Comparison of ENCODE assay signal across 9 mouse cellular contexts in genomic region chr7:34938636-34939261, GRCm38 (mm10). TPM values are rescaled to one million over a fixed set of nuclear protein-coding genes. Genes with fewer than 3 reads are reported as not detected.
DNase-seq lines count a peak whose midpoint lies in the region; ATAC-seq and TF ChIP-seq lines count a peak whose summit lies in the region.
"Had no signal": no experiment of that assay in that cellular context is flagged by ENCODE, and none has a peak within 500 bp of the region (broad histone marks: within the 10 kb centered on the region; RNA-seq: fewer than 3 reads in every experiment).

No protein-coding gene starts in this region.

- 44% methylated on average over 6 of the region's 7 CpGs for WGBS in intestine, embryonic 14.5 days
- WGBS in intestine, embryonic 16.5 days, result 54% methylated on average over 7 of the region's 7 CpGs
- 33% methylated on average over 7 of the region's 7 CpGs for WGBS in embryonic facial prominence, embryonic 11.5 days
- WGBS in hindbrain, embryonic 15.5 days, result 26% methylated on average over 7 of the region's 7 CpGs
- WGBS in neural tube, embryonic 11.5 days, result 23% methylated on average over 7 of the region's 7 CpGs
- 87% methylated on average over 7 of the region's 7 CpGs for WGBS in liver, postnatal 0 days (ENCODE audit: insufficient replicate concordance)

- H3K4me1 ChIP-seq in intestine, embryonic 14.5 days (replicated peaks; ENCODE audit: control insufficient read depth, insufficient read depth, low read length), result peaks cover 11% of the 10 kb centered on the region
- H3K4me1 ChIP-seq in intestine, embryonic 16.5 days (ENCODE audit: control insufficient read depth, insufficient read depth, low read length), result peaks cover 5% of the 10 kb centered on the region; the same call in 1 of the 2 replicates
- H3K4me1 ChIP-seq in embryonic facial prominence, embryonic 11.5 days (ENCODE audit: control insufficient read depth, insufficient read depth, low read length), result peaks cover 5% of the 10 kb centered on the region
- peaks cover 33% of the 10 kb centered on the region for H3K4me1 ChIP-seq in hindbrain, embryonic 15.5 days (replicated peaks)
- H3K4me1 ChIP-seq in neural tube, embryonic 11.5 days (ENCODE audit: control insufficient read depth, insufficient read depth, low read length), result peaks cover 24% of the 10 kb centered on the region
- H3K4me1 ChIP-seq in liver, postnatal 0 days (ENCODE audit: insufficient read depth), result no peaks in the 10 kb centered on the region

- H3K27me3 ChIP-seq in intestine, embryonic 14.5 days (replicated peaks; ENCODE audit: control insufficient read depth, insufficient read depth, low read length), result no peaks in the 10 kb centered on the region
- H3K27me3 ChIP-seq in intestine, embryonic 16.5 days (replicated peaks; ENCODE audit: control insufficient read depth, insufficient read depth, low read length), result no peaks in the 10 kb centered on the region
- H3K27me3 ChIP-seq in embryonic facial prominence, embryonic 11.5 days (ENCODE audit: control insufficient read depth, insufficient read depth, low read length), result no peaks in the 10 kb centered on the region
- H3K27me3 ChIP-seq in hindbrain, embryonic 15.5 days, result no peaks in the 10 kb centered on the region
- H3K27me3 ChIP-seq in neural tube, embryonic 11.5 days (ENCODE audit: control insufficient read depth, insufficient read depth, low read length), result no peaks in the 10 kb centered on the region
- no peaks in the 10 kb centered on the region for H3K27me3 ChIP-seq in liver, postnatal 0 days (ENCODE audit: insufficient read depth, low read length)

- H3K4me2 ChIP-seq in intestine, embryonic 14.5 days (ENCODE audit: low read length), result no peak overlapping the region
- no peak overlapping the region for H3K4me2 ChIP-seq in intestine, embryonic 16.5 days (ENCODE audit: low read depth, low read length)
- H3K4me2 ChIP-seq in embryonic facial prominence, embryonic 11.5 days (ENCODE audit: low read depth, low read length), result no peak overlapping the region
- H3K4me2 ChIP-seq in hindbrain, embryonic 15.5 days, result no peak overlapping the region
- no peak overlapping the region for H3K4me2 ChIP-seq in neural tube, embryonic 11.5 days (ENCODE audit: low read depth)
- H3K4me2 ChIP-seq in liver, postnatal 0 days (ENCODE audit: low read depth, low read length), result no peak overlapping the region

- no peak overlapping the region for H3K4me3 ChIP-seq in intestine, embryonic 14.5 days (ENCODE audit: low read depth, low read length)
- no peak overlapping the region for H3K4me3 ChIP-seq in intestine, embryonic 16.5 days (ENCODE audit: low read length)
- no peak overlapping the region for H3K4me3 ChIP-seq in embryonic facial prominence, embryonic 11.5 days (ENCODE audit: low read depth, low read length)
- no peak overlapping the region for H3K4me3 ChIP-seq in hindbrain, embryonic 15.5 days
- H3K4me3 ChIP-seq in neural tube, embryonic 11.5 days (ENCODE audit: low read depth, low read length), result no peak overlapping the region
- no peak overlapping the region for H3K4me3 ChIP-seq in liver, postnatal 0 days (ENCODE audit: low read depth, low read length)
- H3K4me3 ChIP-seq: left cerebral cortex, adult 2 months had no signal

- H3K9ac ChIP-seq in intestine, embryonic 14.5 days (ENCODE audit: low read length), result no peak overlapping the region
- no peak overlapping the region for H3K9ac ChIP-seq in intestine, embryonic 16.5 days (ENCODE audit: low read depth, low read length)
- peak overlapping the region; percentile 1; the same call in 1 of the 2 replicates for H3K9ac ChIP-seq in embryonic facial prominence, embryonic 11.5 days (replicated peaks; ENCODE audit: low read length)
- no peak overlapping the region for H3K9ac ChIP-seq in hindbrain, embryonic 15.5 days
- H3K9ac ChIP-seq in neural tube, embryonic 11.5 days (ENCODE audit: low read length), result no peak overlapping the region
- H3K9ac ChIP-seq in liver, postnatal 0 days (replicated peaks), result no peak overlapping the region

- DNase-seq in intestine, embryonic 14.5 days (ENCODE audit: low spot score), result no peak
- DNase-seq in embryonic facial prominence, embryonic 11.5 days (ENCODE audit: low spot score), result peak; percentile 28
- peak; percentile 47 for DNase-seq in neural tube, embryonic 11.5 days (ENCODE audit: low spot score)
- DNase-seq in urinary bladder, postnatal 36 days (ENCODE audit: low spot score in 2 of 2), result no peak
- no peak for DNase-seq in cerebellum, adult 9-11 months
- DNase-seq in liver, postnatal 0 days, result no peak

- ATAC-seq in intestine, embryonic 14.5 days (replicated peaks; ENCODE audit: low FRiP score, low TSS enrichment, low read depth), result no peak
- ATAC-seq in intestine, embryonic 16.5 days, result no peak; the same call in 1 of the 2 replicates
- peak; percentile 60 for ATAC-seq in embryonic facial prominence, embryonic 11.5 days (replicated peaks; ENCODE audit: insufficient number of reproducible peaks, low FRiP score, low TSS enrichment, low read depth)
- ATAC-seq in hindbrain, embryonic 15.5 days (ENCODE audit: low FRiP score, low read depth), result peak; percentile 47; the same call in 1 of the 2 replicates
- ATAC-seq in neural tube, embryonic 11.5 days (ENCODE audit: insufficient read depth, low FRiP score, low TSS enrichment), result peak; percentile 24
- ATAC-seq in liver, postnatal 0 days, result no peak

- H3K27ac ChIP-seq in intestine, embryonic 14.5 days (ENCODE audit: low read depth), result peak overlapping the region; percentile 65
- H3K27ac ChIP-seq in intestine, embryonic 16.5 days (ENCODE audit: low read length), result no peak overlapping the region
- peak overlapping the region; percentile 44; the same call in 1 of the 2 replicates for H3K27ac ChIP-seq in embryonic facial prominence, embryonic 11.5 days (replicated peaks; ENCODE audit: low read depth, low read length)
- H3K27ac ChIP-seq in hindbrain, embryonic 15.5 days (replicated peaks), result peak overlapping the region; percentile 70
- H3K27ac ChIP-seq in neural tube, embryonic 11.5 days (ENCODE audit: low read depth, low read length), result peak overlapping the region; percentile 94
- H3K27ac ChIP-seq in liver, postnatal 0 days (ENCODE audit: low read depth), result no peak overlapping the region

- no peak for TF ChIP-seq CTCF in liver, postnatal 0 days (IDR thresholded peaks at IDR 0.05; ENCODE audit: low read depth)

- H3K36me3 ChIP-seq in intestine, embryonic 14.5 days (ENCODE audit: control insufficient read depth, insufficient read depth, low read length), result peaks cover 23% of the 10 kb centered on the region
- peaks cover 18% of the 10 kb centered on the region for H3K36me3 ChIP-seq in intestine, embryonic 16.5 days (ENCODE audit: control insufficient read depth, insufficient read depth, low read length)
- H3K36me3 ChIP-seq in embryonic facial prominence, embryonic 11.5 days (replicated peaks; ENCODE audit: control insufficient read depth, insufficient read depth, low read depth, low read length), result no peaks in the 10 kb centered on the region
- H3K36me3 ChIP-seq in hindbrain, embryonic 15.5 days, result peaks cover 10% of the 10 kb centered on the region
- H3K36me3 ChIP-seq in neural tube, embryonic 11.5 days (ENCODE audit: control insufficient read depth, insufficient read depth, low read length), result peaks cover 3% of the 10 kb centered on the region
- H3K36me3 ChIP-seq in liver, postnatal 0 days (replicated peaks; ENCODE audit: insufficient read depth, low read length), result peaks cover 13% of the 10 kb centered on the region

- TF ChIP-seq EP300 in liver, postnatal 0 days (IDR thresholded peaks at IDR 0.05; ENCODE audit: low read depth), result no peak

- H3K9me3 ChIP-seq in intestine, embryonic 14.5 days (ENCODE audit: control insufficient read depth, low read length), result peaks cover 7% of the 10 kb centered on the region; the same call in 1 of the 2 replicates
- no peaks in the 10 kb centered on the region for H3K9me3 ChIP-seq in intestine, embryonic 16.5 days (ENCODE audit: control insufficient read depth, low read length)
- no peaks in the 10 kb centered on the region for H3K9me3 ChIP-seq in embryonic facial prominence, embryonic 11.5 days (replicated peaks; ENCODE audit: control insufficient read depth, low read length)
- 0 out of 2 replicates have a peak, but pooled peaks cover 5% of the 10 kb centered on the region for H3K9me3 ChIP-seq in hindbrain, embryonic 15.5 days
- H3K9me3 ChIP-seq in neural tube, embryonic 11.5 days (ENCODE audit: control insufficient read depth, low read length), result no peaks in the 10 kb centered on the region
- 0 out of 2 replicates have a peak, but pooled peaks cover 5% of the 10 kb centered on the region for H3K9me3 ChIP-seq in liver, postnatal 0 days (ENCODE audit: low read length)

RNA-seq across cellular contexts. Expression of gene Pepd, which starts 26.6 kb away (rescaled TPM):
- 80.3 and 80.7 TPM in 2 replicates for polyA plus RNA-seq in intestine, embryonic 14.5 days (2014; fragmentation: Nextera tagmentation; extraction: Ambion mirVana)
- polyA plus RNA-seq in intestine, embryonic 16.5 days (2015; fragmentation: Nextera tagmentation; extraction: Ambion mirVana), result 125 and 135 TPM in 2 replicates
- 68.4 and 69.6 TPM in 2 replicates for polyA plus RNA-seq in embryonic facial prominence, embryonic 11.5 days (2014; fragmentation: Nextera tagmentation; extraction: Ambion mirVana)
- 61.3 and 62.6 TPM in 2 replicates for polyA plus RNA-seq in hindbrain, embryonic 15.5 days (2015; fragmentation: Nextera tagmentation; extraction: Ambion mirVana)
- 62.9 and 74.2 TPM in 2 replicates for polyA plus RNA-seq in neural tube, embryonic 11.5 days (2014; fragmentation: Nextera tagmentation; extraction: Ambion mirVana)
- 27.5 and 30.2 TPM in 2 replicates for polyA plus RNA-seq in liver, postnatal 0 days (2015; fragmentation: Nextera tagmentation; extraction: Ambion mirVana)

Comparison
In these comparisons a context has a peak if more than half of its experiments do, and no peak if none do; other contexts are left out.
1. H3K27ac ChIP-seq: peak in intestine, embryonic 14.5 days (single experiment), embryonic facial prominence, embryonic 11.5 days (single experiment), hindbrain, embryonic 15.5 days (single experiment) and neural tube, embryonic 11.5 days (single experiment); none in intestine, embryonic 16.5 days (single experiment) and liver, postnatal 0 days (single experiment).
2. ATAC-seq: peak in embryonic facial prominence, embryonic 11.5 days (single experiment), hindbrain, embryonic 15.5 days (single experiment) and neural tube, embryonic 11.5 days (single experiment); none in intestine, embryonic 14.5 days (single experiment), intestine, embryonic 16.5 days (single experiment) and liver, postnatal 0 days (single experiment).
3. DNase-seq: peak in embryonic facial prominence, embryonic 11.5 days (single experiment) and neural tube, embryonic 11.5 days (single experiment); none in intestine, embryonic 14.5 days (single experiment), urinary bladder, postnatal 36 days (0 of 2), cerebellum, adult 9-11 months (single experiment) and liver, postnatal 0 days (single experiment).